Mouse (Mus musculus) lung, postnatal 0 days (tissue): ENCODE results near the gene Isca1. TPM values are rescaled to one million over a fixed set of nuclear protein-coding genes. Genes with fewer than 3 reads are reported as not detected.
"Not testable (repeated sequence)": the region's sequence is repeated elsewhere in the genome, so short reads cannot be mapped to it uniquely, and the experiment has no call there.

Experiments
- ATAC-seq: fragments of 200-750 bp; cut with Nextera tagmentation; 2 replicates; pipeline ENCODE4 v1.8.0; 2017; ENCODE audit warnings: moderate library complexity
- DNase-seq: peaks from one replicate; pipeline ENCODE4 v3.0.0-alpha.2; 2016; ENCODE audit warnings: low spot score
- H3K27ac ChIP-seq: fragments of 300-500 bp; sonication (generic); 2 replicates; pipeline ENCODE4 v1.5.1; 2014; ENCODE audit warnings: antibody characterized with exemption, mild to moderate bottlenecking, low read length, mixed read lengths
- H3K27me3 ChIP-seq: fragments of 300-500 bp; sonication (generic); replicated peaks from 2 replicates; pipeline ENCODE4 v1.6.1; 2014; ENCODE audit warnings: low read length, mixed read lengths; ENCODE audit not compliant: insufficient read depth
- H3K36me3 ChIP-seq: fragments of 300-500 bp; sonication (generic); 2 replicates; pipeline ENCODE4 v1.6.1; 2014; ENCODE audit warnings: low read length, mixed read lengths; ENCODE audit not compliant: insufficient read depth
- H3K4me1 ChIP-seq: fragments of 300-500 bp; sonication (generic); 2 replicates; pipeline ENCODE4 v1.6.1; 2014; ENCODE audit warnings: antibody characterized with exemption, low read depth, low read length, mixed read lengths; ENCODE audit not compliant: insufficient read depth
- H3K4me2 ChIP-seq: fragments of 300-500 bp; sonication (generic); replicated peaks from 2 replicates; pipeline ENCODE4 v1.6.1; 2014; ENCODE audit warnings: low read depth, mild to moderate bottlenecking, low read length, moderate library complexity, mixed read lengths
- H3K4me3 ChIP-seq: fragments of 300-500 bp; sonication (generic); 2 replicates; pipeline ENCODE4 v1.5.1; 2014; ENCODE audit warnings: low read depth, low read length
- H3K9ac ChIP-seq: fragments of 300-500 bp; sonication (generic); replicated peaks from 2 replicates; pipeline ENCODE4 v1.6.1; 2014; ENCODE audit warnings: low read depth, mild to moderate bottlenecking
- H3K9me3 ChIP-seq: fragments of 300-500 bp; sonication (generic); 2 replicates; pipeline ENCODE4 v1.6.1; 2016; ENCODE audit warnings: low read length, mixed read lengths
- CTCF ChIP-seq: IDR thresholded peaks from 2 replicates; pipeline ENCODE4 v1.5.1; 2016; ENCODE audit warnings: antibody characterized with exemption, mild to moderate bottlenecking
- EP300 ChIP-seq: IDR thresholded peaks from 2 replicates; pipeline ENCODE4 v1.6.1; 2016; ENCODE audit warnings: antibody characterized with exemption, mild to moderate bottlenecking, control low read depth
- WGBS: fragments of 180-500 bp; shearing (Covaris S2); extraction: QIAGEN DNeasy Blood & Tissue Kit; methylation state at CpG from one replicate; pipeline ENCODE4 v1.1.7; 2014; 5-methylcytosine and 5-hydroxymethylcytosine counted together
- polyA plus RNA-seq: library from polyadenylated mRNA; unstranded; fragments of >200 nt; fragmentation: Nextera tagmentation; extraction: Ambion mirVana; gene quantifications from 2 replicates; pipeline ENCODE4 v1.2.1, GENCODE M21; 2015

Gene Isca1
- polyA plus RNA-seq, 1 experiment from 2014 or later = 135 TPM

DNA sequence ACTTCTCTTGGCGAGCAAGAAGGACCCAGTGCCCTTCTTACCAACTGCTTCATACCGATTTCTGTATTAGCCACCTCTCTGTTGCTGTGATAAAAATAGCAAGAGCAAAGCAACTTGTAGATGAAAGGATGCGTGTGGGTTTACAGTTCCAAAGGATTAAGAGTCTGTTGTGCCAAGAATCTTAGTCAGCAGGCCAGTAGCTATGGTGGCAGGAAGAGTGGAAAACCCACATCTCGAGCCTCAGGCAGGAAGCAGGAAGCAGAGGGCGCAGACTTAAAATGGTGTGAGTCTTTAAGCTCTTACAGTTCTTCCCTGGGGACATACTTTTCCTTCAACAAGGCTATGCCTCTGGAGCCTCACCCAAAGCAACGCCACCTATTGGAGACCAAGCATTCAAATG lies 24.1 kb downstream of the Isca1 start:
- Histone ChIP-seq H3K4me2 (no peak overlapping the region), H3K4me1 (no peaks in the 10 kb centered on the region), H3K9ac (no peak overlapping the region), H3K9me3 (no peaks in the 10 kb centered on the region), H3K27ac (no peak overlapping the region), H3K36me3 (no peaks in the 10 kb centered on the region), H3K27me3 (no peaks in the 10 kb centered on the region), H3K4me3 (no peak overlapping the region)
- TF ChIP-seq CTCF (no peak), EP300 (no peak)
- 66% methylated on average over 6 of the region's 6 CpGs for WGBS
- ATAC-seq (no peak), DNase-seq (no peak)

DNA sequence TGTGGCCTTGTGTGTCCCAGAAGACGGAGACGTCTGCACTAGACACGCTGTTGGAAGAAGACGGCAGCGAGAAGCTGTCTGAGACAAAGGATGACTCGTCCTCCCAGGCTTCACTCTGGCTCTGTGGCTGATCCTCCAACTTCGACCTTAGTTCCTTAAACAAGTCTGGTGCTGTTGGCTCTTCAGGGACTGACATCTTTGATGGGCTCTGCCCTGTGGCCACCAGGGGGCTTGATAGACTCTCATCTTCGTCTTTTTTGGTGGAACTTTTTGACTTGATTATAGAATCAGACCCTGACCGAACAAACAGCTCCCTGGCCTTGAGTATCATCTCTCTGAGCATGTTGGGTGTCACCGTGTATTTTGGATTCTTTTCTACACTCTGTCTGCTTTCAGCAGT lies 27.9 kb downstream of the Isca1 start:
- Histone ChIP-seq H3K9me3 (no peaks in the 10 kb centered on the region), H3K4me1 (no peaks in the 10 kb centered on the region), H3K4me3 (no peak overlapping the region), H3K27ac (no peak overlapping the region), H3K4me2 (no peak overlapping the region), H3K27me3 (no peaks in the 10 kb centered on the region), H3K9ac (no peak overlapping the region), H3K36me3 (no peaks in the 10 kb centered on the region)
- TF ChIP-seq CTCF (peak; percentile 60), EP300 (no peak)
- peak; percentile 39 for DNase-seq
- WGBS = 71% methylated on average over 10 of the region's 10 CpGs
- 0 out of 2 replicates have a peak, but pooled peaks have one; percentile 23 for ATAC-seq

DNA sequence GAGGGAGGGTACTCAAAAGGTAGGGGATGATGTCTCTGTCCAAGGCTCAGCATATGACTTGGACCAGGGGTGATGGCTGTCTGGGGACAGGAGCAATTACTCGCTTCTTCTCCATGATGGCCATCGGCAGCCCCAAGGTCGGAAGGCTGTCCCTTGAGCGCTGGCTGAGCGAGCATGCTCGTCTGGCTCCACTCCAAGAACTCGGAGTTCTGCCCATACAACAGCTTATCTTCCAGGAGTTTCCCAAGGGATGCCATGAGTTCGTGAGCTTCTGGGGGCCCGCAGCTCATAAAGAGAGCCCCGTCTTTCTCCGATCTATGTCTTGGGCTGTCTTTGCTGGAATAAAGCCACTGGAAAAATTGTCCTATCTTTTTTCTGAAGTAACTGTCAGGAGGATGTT lies 28.5 kb downstream of the Isca1 start:
- ATAC-seq (no peak), DNase-seq (peak; percentile 33)
- H3K9me3 ChIP-seq = no peaks in the 10 kb centered on the region
- H3K4me3 ChIP-seq = no peak overlapping the region
- no peaks in the 10 kb centered on the region for H3K4me1 ChIP-seq
- 70% methylated on average over 11 of the region's 11 CpGs for WGBS
- no peak for TF ChIP-seq CTCF
- TF ChIP-seq EP300 = no peak
- no peaks in the 10 kb centered on the region for H3K27me3 ChIP-seq
- no peak overlapping the region for H3K4me2 ChIP-seq
- no peak overlapping the region for H3K27ac ChIP-seq
- H3K9ac ChIP-seq = no peak overlapping the region
- H3K36me3 ChIP-seq = no peaks in the 10 kb centered on the region

DNA sequence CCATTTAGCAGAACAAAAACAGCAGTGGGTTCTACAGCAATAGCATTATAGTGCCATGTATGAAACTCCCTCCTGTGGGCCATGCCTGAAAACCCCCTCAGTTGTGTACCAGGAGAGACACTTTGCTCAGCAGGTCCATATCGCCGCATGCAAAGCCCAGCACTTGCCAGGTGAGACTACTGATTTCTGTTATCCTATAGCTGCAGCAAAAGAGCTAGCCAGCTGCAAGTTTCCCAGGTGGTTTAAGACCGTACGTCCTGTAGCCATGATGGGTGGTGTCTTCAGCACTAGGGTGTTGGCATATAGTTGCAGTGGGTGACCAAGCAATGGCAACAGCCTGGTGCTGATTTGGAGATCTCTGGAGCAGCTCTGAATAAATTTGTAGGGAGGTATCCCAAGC lies 30.2 kb downstream of the Isca1 start:
- WGBS = 87% methylated on average over 4 of the region's 4 CpGs
- Histone ChIP-seq H3K9ac (no peak overlapping the region), H3K4me3 (no peak overlapping the region), H3K27me3 (no peaks in the 10 kb centered on the region), H3K27ac (no peak overlapping the region), H3K9me3 (no peaks in the 10 kb centered on the region), H3K4me1 (no peaks in the 10 kb centered on the region), H3K4me2 (no peak overlapping the region), H3K36me3 (no peaks in the 10 kb centered on the region)
- TF ChIP-seq CTCF (no peak), EP300 (no peak)
- DNase-seq (no peak), ATAC-seq (no peak)

DNA sequence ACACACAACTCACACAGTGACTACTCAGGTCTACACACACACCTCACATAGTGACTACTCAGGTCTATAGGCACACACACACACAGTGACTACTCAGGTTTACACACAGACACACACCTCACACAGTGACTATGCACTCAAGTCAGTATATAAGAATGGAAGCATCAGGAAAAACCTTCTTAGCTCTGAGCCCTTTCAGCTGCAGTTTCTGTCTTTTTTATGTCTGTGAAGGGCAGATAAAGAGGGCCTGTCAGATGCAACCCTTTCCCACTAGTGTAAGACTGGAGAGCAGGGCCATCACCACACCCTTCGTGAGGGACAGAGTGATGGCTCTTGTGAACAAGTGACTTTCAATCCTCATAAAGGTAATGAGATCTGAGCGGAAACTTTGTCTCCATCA lies 31.2 kb downstream of the Isca1 start:
- H3K4me1 ChIP-seq = no peaks in the 10 kb centered on the region
- ATAC-seq = no peak
- no peaks in the 10 kb centered on the region for H3K9me3 ChIP-seq
- no peaks in the 10 kb centered on the region for H3K36me3 ChIP-seq
- H3K4me2 ChIP-seq = no peak overlapping the region
- H3K27ac ChIP-seq = no peak overlapping the region
- DNase-seq = no peak
- H3K27me3 ChIP-seq = no peaks in the 10 kb centered on the region
- H3K9ac ChIP-seq = no peak overlapping the region
- TF ChIP-seq EP300 (no peak), CTCF (no peak)
- WGBS = 78% methylated on average over 2 of the region's 2 CpGs
- no peak overlapping the region for H3K4me3 ChIP-seq

DNA sequence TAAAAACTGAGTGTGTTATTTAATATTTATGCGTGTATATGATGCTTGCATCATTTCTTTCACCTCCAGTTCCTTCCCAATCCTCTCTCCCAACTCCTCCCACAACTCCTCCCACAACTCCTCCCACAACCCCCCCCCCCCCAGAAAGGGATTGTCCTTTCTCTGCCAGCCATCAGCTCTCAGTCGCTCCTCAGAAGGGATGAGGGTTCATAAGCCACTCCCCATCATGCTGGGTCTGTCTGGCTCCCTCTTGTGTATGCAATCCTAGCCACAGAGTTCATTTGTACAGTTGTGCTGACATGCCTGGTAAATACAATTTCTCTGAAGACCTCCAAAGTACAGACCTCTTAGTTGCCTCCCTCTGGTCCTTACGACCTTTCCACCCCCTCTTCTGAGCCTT lies 34.4 kb downstream of the Isca1 start:
- ATAC-seq (peak; percentile 86), DNase-seq (peak; percentile 80)
- Histone ChIP-seq H3K4me2 (no peak overlapping the region), H3K9me3 (no peaks in the 10 kb centered on the region), H3K4me3 (no peak overlapping the region), H3K9ac (no peak overlapping the region), H3K27me3 (no peaks in the 10 kb centered on the region), H3K27ac (no peak overlapping the region), H3K36me3 (no peaks in the 10 kb centered on the region), H3K4me1 (no peaks in the 10 kb centered on the region)
- peak; percentile 58 for TF ChIP-seq CTCF
- no peak for TF ChIP-seq EP300
- whole genome bisulfite sequencing = 21% methylated on average over 3 of the region's 3 CpGs

DNA sequence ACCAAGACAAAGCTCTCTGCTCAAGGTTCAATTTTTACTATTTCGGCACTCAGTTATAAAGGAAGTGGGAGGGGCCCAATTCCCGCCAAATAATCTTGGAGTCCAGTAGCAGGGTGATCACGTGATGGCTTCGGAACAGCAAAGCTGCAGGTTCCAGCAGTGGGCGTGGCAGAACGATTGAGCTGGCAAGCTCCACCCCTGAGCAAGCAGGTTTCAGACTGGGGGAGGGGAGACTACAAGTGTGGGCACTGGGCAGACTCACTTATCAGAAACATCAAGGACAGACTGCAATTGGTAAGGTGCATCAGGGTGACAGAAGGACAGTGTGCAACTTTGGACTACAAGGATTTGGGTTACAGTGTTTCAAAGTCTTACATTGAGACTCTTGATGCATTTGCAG lies 35.3 kb downstream of the Isca1 start:
- not testable (repeated sequence) for H3K27me3 ChIP-seq, H3K4me2 ChIP-seq, H3K27ac ChIP-seq, H3K9ac ChIP-seq, H3K9me3 ChIP-seq, H3K4me3 ChIP-seq, DNase-seq, H3K4me1 ChIP-seq, H3K36me3 ChIP-seq, ATAC-seq
- WGBS = 14% methylated on average over 5 of the region's 6 CpGs
